Mouse (Mus musculus): Measurements from ENCODE around the gene Pde4b. TPM values are rescaled to one million over a fixed set of nuclear protein-coding genes. Genes with fewer than 3 reads are reported as not detected.
A peak's percentile ranks its signal among the peaks of the same experiment; 100 is the strongest.

Pde4b gene
- polyA plus RNA-seq, 1 experiment from 2014 or later, result 4.2 TPM

GRCm38 (mm10) chr4:102507753-102508152 is 420.4 kb downstream of the Pde4b start:
- WGBS (ENCODE audit: insufficient replicate concordance), result 56% methylated on average over 2 of the region's 2 CpGs
- Histone ChIP-seq H3K9me3 (replicated peaks) (no peaks in the 10 kb centered on the region), H3K4me1 (peaks cover 21% of the 10 kb centered on the region; the same call in 1 of the 2 replicates), H3K27ac (no peak overlapping the region), H3K36me3 (no peaks in the 10 kb centered on the region), H3K9ac (no peak overlapping the region), H3K4me2 (0 out of 2 replicates have a peak overlapping the region, but pooled peaks have one; percentile 19), H3K27me3 (replicated peaks) (no peaks in the 10 kb centered on the region), H3K4me3 (no peak overlapping the region)
- no peak for ATAC-seq

GRCm38 (mm10) chr4:102510061-102510460 is 422.7 kb downstream of the Pde4b start:
- peaks cover 19% of the 10 kb centered on the region; the same call in 1 of the 2 replicates for H3K4me1 ChIP-seq
- WGBS (ENCODE audit: insufficient replicate concordance), result 58% methylated on average over 6 of the region's 6 CpGs
- no peak overlapping the region for H3K27ac ChIP-seq
- ATAC-seq, result no peak
- no peak overlapping the region for H3K4me2 ChIP-seq
- H3K27me3 ChIP-seq (replicated peaks), result no peaks in the 10 kb centered on the region
- H3K9me3 ChIP-seq (replicated peaks), result no peaks in the 10 kb centered on the region
- H3K36me3 ChIP-seq, result no peaks in the 10 kb centered on the region
- H3K9ac ChIP-seq, result no peak overlapping the region
- no peak overlapping the region for H3K4me3 ChIP-seq

GRCm38 (mm10) chr4:102510939-102511391 is 423.6 kb downstream of the Pde4b start:
- Histone ChIP-seq H3K4me2 (peak overlapping the region; percentile 32), H3K9me3 (replicated peaks) (no peaks in the 10 kb centered on the region), H3K4me3 (no peak overlapping the region; the same call in 1 of the 2 replicates), H3K36me3 (no peaks in the 10 kb centered on the region), H3K27me3 (replicated peaks) (no peaks in the 10 kb centered on the region), H3K27ac (0 out of 2 replicates have a peak overlapping the region, but pooled peaks have one; percentile 42), H3K9ac (no peak overlapping the region), H3K4me1 (peaks cover 14% of the 10 kb centered on the region; the same call in 1 of the 2 replicates)
- 47% methylated on average over 8 of the region's 8 CpGs for WGBS (ENCODE audit: insufficient replicate concordance)
- ATAC-seq, result no peak

GRCm38 (mm10) chr4:102511511-102511910 is 424.2 kb downstream of the Pde4b start:
- peaks cover 13% of the 10 kb centered on the region; the same call in 1 of the 2 replicates for H3K4me1 ChIP-seq
- H3K9ac ChIP-seq, result no peak overlapping the region
- H3K4me2 ChIP-seq, result peak overlapping the region; percentile 32
- no peak overlapping the region for H3K4me3 ChIP-seq
- no peaks in the 10 kb centered on the region for H3K9me3 ChIP-seq (replicated peaks)
- H3K27me3 ChIP-seq (replicated peaks), result no peaks in the 10 kb centered on the region
- H3K36me3 ChIP-seq, result no peaks in the 10 kb centered on the region
- WGBS (ENCODE audit: insufficient replicate concordance), result 33% methylated on average over 11 of the region's 11 CpGs
- 0 out of 2 replicates have a peak overlapping the region, but pooled peaks have one; percentile 42 for H3K27ac ChIP-seq
- ATAC-seq, result no peak

GRCm38 (mm10) chr4:102512940-102513339 is 425.6 kb downstream of the Pde4b start:
- Histone ChIP-seq H3K4me1 (peaks cover 12% of the 10 kb centered on the region; the same call in 1 of the 2 replicates), H3K4me3 (no peak overlapping the region), H3K9me3 (replicated peaks) (no peaks in the 10 kb centered on the region), H3K36me3 (no peaks in the 10 kb centered on the region), H3K27me3 (replicated peaks) (no peaks in the 10 kb centered on the region), H3K9ac (no peak overlapping the region), H3K4me2 (no peak overlapping the region), H3K27ac (no peak overlapping the region)
- ATAC-seq, result no peak
- WGBS (ENCODE audit: insufficient replicate concordance), result 69% methylated on average over 7 of the region's 7 CpGs

- H3K4me2 ChIP-seq, result no peak overlapping the region
- 65% methylated on average over 5 of the region's 5 CpGs for WGBS (ENCODE audit: insufficient replicate concordance)
- ATAC-seq, result no peak
- peaks cover 12% of the 10 kb centered on the region; the same call in 1 of the 2 replicates for H3K4me1 ChIP-seq
- H3K9ac ChIP-seq, result no peak overlapping the region
- no peaks in the 10 kb centered on the region for H3K27me3 ChIP-seq (replicated peaks)
- no peaks in the 10 kb centered on the region for H3K36me3 ChIP-seq
- no peak overlapping the region for H3K27ac ChIP-seq
- H3K4me3 ChIP-seq, result no peak overlapping the region
- no peaks in the 10 kb centered on the region for H3K9me3 ChIP-seq (replicated peaks)
These were observed 426.2 kb downstream of the Pde4b start for GRCm38 (mm10) chr4:102513514-102513913.

- 33% methylated on average over 3 of the region's 3 CpGs for WGBS (ENCODE audit: insufficient replicate concordance)
These were observed 427.9 kb downstream of the Pde4b start for GRCm38 (mm10) chr4:102514972-102515835.

GRCm38 (mm10) chr4:102516395-102516794 is 429.1 kb downstream of the Pde4b start:
- Histone ChIP-seq H3K4me2 (no peak overlapping the region), H3K27me3 (replicated peaks) (no peaks in the 10 kb centered on the region), H3K27ac (no peak overlapping the region), H3K4me1 (peaks cover 12% of the 10 kb centered on the region; the same call in 1 of the 2 replicates), H3K36me3 (no peaks in the 10 kb centered on the region), H3K9me3 (replicated peaks) (no peaks in the 10 kb centered on the region), H3K9ac (no peak overlapping the region), H3K4me3 (no peak overlapping the region)
- no peak for ATAC-seq
- WGBS (ENCODE audit: insufficient replicate concordance), result 26% methylated on average over 4 of the region's 4 CpGs

More at GRCm38 (mm10) chr4:102514972-102515835, 427.9 kb downstream of the Pde4b start:
- no peak for ATAC-seq
- Histone ChIP-seq H3K27ac (no peak overlapping the region), H3K27me3 (replicated peaks) (no peaks in the 10 kb centered on the region), H3K9ac (no peak overlapping the region), H3K4me1 (peaks cover 12% of the 10 kb centered on the region; the same call in 1 of the 2 replicates), H3K4me2 (no peak overlapping the region), H3K4me3 (no peak overlapping the region), H3K9me3 (replicated peaks) (no peaks in the 10 kb centered on the region), H3K36me3 (no peaks in the 10 kb centered on the region)

- Histone ChIP-seq H3K4me2 (no peak overlapping the region), H3K27ac (peak overlapping the region; percentile 50; the same call in 1 of the 2 replicates), H3K4me1 (peaks cover 8% of the 10 kb centered on the region; the same call in 1 of the 2 replicates), H3K9me3 (replicated peaks) (no peaks in the 10 kb centered on the region), H3K27me3 (replicated peaks) (no peaks in the 10 kb centered on the region), H3K36me3 (no peaks in the 10 kb centered on the region), H3K4me3 (no peak overlapping the region), H3K9ac (no peak overlapping the region)
- ATAC-seq, result no peak
- WGBS (ENCODE audit: insufficient replicate concordance), result 23% methylated on average over 7 of the region's 7 CpGs
These were observed 429.8 kb downstream of the Pde4b start for GRCm38 (mm10) chr4:102516982-102517630.

GRCm38 (mm10) chr4:102517653-102518052 is 430.3 kb downstream of the Pde4b start:
- Histone ChIP-seq H3K4me1 (peaks cover 8% of the 10 kb centered on the region; the same call in 1 of the 2 replicates), H3K9me3 (replicated peaks) (no peaks in the 10 kb centered on the region), H3K9ac (no peak overlapping the region), H3K4me2 (no peak overlapping the region), H3K27ac (0 out of 2 replicates have a peak overlapping the region, but pooled peaks have one; percentile 5), H3K27me3 (replicated peaks) (no peaks in the 10 kb centered on the region), H3K4me3 (no peak overlapping the region), H3K36me3 (no peaks in the 10 kb centered on the region)
- 25% methylated on average over 2 of the region's 2 CpGs for WGBS (ENCODE audit: insufficient replicate concordance)
- no peak for ATAC-seq

GRCm38 (mm10) chr4:102518341-102518740 is 431.0 kb downstream of the Pde4b start:
- no peak overlapping the region for H3K4me3 ChIP-seq
- no peaks in the 10 kb centered on the region for H3K36me3 ChIP-seq
- H3K27ac ChIP-seq, result no peak overlapping the region
- no peaks in the 10 kb centered on the region for H3K27me3 ChIP-seq (replicated peaks)
- H3K9me3 ChIP-seq (replicated peaks), result no peaks in the 10 kb centered on the region
- no peak overlapping the region for H3K4me2 ChIP-seq
- ATAC-seq, result no peak
- 74% methylated on average over 2 of the region's 2 CpGs for WGBS (ENCODE audit: insufficient replicate concordance)
- H3K4me1 ChIP-seq, result peaks cover 8% of the 10 kb centered on the region; the same call in 1 of the 2 replicates
- no peak overlapping the region for H3K9ac ChIP-seq

All from liver, embryonic 12.5 days (tissue).